Mouse (Mus musculus) ovary, postnatal 14 days (tissue): ENCODE measurements around the gene Stx1a.
A peak's percentile ranks its signal among the peaks of the same experiment; 100 is the strongest.

Source experiments
- DNase-seq: peaks from one replicate; pipeline ENCODE4 v3.0.0; 2022; ENCODE audit warnings: low spot score

Stx1a gene

DNA sequence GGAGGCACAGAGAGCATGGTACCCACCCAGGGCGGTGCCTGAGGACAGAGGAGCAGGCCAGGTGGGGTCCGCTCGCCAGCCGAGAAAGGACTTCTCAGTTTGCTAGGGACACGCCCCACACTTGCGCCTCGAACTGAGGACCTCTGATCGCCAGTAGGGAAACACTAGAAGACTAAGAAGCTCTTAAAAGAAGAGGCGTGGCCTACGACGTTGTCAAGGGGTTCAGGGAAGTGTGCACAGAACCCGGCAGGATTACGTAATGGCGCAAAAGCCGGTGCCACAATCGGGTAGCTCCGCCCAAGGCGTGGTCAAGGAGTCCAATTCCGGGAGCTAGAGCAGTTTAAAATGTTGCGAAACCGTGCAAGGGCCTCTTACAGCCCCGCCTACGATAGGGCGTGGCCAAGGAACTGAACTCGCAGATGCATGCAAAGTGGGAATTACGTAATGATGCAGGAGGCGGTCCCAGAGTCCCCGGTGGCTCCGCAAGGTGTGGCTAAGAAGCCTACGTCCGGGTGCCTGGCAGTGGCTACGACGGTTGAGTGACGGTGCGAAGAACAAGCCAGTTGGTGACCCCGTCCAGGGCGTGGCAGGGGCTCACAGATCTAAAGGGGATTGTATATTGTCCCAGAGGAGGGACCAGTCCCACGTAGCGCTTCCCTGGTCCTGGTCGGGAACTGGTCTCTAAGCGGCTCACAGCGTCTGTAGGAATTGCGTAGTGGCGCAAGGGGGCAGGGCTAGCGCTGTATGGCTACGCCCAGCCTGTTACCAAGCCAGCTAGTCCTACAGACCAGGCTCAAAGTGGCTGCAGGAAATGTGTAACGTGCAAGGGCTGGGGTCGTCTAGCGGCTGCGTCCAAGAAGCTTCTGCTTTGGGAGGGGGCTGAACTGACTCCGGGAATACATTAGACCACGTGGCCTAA lies 14.4 kb upstream of the Stx1a start, which contains the start of gene Abhd11:
Abhd11 (plus strand) TSS at position 482 of the 919 bp plus-strand sequence.
- DNase-seq, result peak; percentile 89

GRCm38 (mm10) chr5:135009590-135010319 lies 13.5 kb upstream of the Stx1a start:
- peak; percentile 80 for DNase-seq

- DNase-seq, result no peak
Measured at GRCm38 (mm10) chr5:135010320-135010709, 13.0 kb upstream of the Stx1a start.

- DNase-seq, result no peak
Measured at GRCm38 (mm10) chr5:135010841-135011743, 12.2 kb upstream of the Stx1a start.

GRCm38 (mm10) chr5:135011809-135012613 lies 11.3 kb upstream of the Stx1a start:
- DNase-seq, result no peak

GRCm38 (mm10) chr5:135012671-135013441 lies 10.4 kb upstream of the Stx1a start:
- peak; percentile 77 for DNase-seq

- DNase-seq, result peak; percentile 82
Measured at GRCm38 (mm10) chr5:135015497-135015896, 7.8 kb upstream of the Stx1a start.

- DNase-seq, result no peak
Measured at GRCm38 (mm10) chr5:135016224-135016759, 7.0 kb upstream of the Stx1a start.

DNA sequence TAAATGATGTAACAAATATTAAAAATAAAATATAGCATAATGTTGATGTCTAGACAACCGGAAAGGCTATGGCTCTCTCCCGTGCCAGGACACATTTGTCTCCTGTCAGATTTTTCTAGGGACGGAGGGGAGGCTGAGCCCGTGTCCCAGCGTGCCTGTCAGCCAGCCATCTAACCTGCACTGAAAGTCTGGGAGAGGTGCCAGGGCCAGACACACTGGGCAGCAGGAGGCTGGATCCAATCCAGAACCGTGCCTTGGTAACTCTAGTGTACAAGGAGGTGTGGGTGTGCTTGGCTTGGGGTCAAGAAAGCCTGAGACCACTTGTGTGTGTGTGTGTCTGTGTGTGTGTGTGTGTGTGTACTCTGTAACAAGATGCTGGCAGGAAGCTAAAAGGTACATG lies 1.5 kb upstream of the Stx1a start:
- peak; percentile 59 for DNase-seq

- no peak for DNase-seq
Measured at GRCm38 (mm10) chr5:135024665-135025224, 1.5 kb downstream of the Stx1a start.

DNA sequence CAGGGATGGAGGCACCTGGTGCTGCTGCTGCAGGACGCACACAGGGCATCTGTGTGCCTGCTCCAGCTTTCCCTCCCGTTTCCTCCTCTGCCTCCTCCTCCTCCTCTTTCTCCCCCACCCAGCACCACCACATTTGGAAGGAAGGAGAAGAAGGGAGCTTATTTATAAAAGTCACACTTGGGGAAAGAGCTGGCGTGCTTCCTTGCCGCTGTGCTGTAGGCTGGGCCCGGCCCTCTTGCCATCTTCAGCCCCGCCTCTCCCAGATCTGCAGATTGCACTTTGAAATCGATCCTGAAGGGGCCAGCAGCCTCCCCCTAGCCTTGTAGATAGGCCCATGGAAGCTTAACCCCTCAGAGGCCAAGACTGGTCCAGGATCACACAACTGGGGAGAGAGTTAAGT lies 2.6 kb downstream of the Stx1a start:
- DNase-seq, result no peak

- no peak for DNase-seq
Measured at GRCm38 (mm10) chr5:135029007-135029854, 5.9 kb downstream of the Stx1a start.

DNA sequence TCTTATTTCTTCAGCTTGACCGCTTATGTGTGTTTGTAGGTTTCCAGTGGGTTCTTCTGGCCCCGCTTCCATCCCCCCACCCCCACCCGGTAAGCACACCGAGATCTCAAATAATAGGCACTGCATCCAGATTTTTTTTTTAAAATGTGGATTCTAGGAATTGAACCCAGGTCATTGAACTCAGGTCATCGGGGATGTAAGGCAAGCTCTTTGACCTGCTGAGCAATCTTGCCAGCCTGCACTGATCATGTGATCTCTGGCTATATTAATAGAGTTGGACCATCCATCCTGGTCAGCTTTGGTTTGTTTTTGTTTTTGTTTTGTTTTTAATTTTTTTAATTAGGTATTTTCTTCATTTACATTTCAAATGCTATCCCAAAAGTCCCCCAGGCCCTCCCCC lies 9.3 kb downstream of the Stx1a start:
- no peak for DNase-seq

GRCm38 (mm10) chr5:135034593-135034992 lies 11.3 kb downstream of the Stx1a start:
- DNase-seq, result no peak

DNA sequence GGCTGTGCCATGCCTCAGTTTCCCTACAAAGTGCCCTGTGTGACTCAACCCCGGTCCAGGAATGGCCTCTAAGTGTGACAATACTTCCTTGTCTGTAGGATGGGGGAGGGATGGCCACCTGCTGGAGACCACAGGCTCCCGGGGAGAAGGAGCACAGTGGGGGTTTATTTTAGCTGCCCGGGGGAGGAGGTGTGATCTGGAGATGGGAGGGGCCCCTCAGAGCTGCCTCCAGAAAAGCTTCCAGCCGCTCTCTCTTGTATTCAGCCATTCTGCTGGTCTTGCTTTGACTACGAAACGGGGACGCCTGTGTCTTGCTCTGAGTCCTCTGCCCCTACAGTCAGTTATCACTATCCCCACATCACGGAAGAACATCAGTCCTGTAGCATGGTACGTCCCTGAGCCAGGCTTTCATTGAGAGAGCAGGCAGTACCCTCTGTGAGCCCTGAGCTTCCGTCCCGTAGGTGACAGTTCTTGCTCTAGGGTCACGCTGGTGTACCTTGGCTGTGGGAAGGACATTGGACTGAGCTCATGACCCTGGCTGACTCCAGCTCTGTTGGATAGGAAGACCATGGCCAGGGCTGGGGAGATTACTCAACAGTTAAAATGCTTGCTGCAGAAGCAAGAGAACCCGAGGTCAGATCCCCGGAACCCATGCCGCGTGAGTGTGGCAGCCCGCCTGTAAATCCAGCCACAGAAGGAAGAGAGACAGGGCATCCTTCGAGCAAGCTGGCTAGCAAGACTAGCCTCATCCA lies 12.5 kb downstream of the Stx1a start:
- DNase-seq, result no peak

DNA sequence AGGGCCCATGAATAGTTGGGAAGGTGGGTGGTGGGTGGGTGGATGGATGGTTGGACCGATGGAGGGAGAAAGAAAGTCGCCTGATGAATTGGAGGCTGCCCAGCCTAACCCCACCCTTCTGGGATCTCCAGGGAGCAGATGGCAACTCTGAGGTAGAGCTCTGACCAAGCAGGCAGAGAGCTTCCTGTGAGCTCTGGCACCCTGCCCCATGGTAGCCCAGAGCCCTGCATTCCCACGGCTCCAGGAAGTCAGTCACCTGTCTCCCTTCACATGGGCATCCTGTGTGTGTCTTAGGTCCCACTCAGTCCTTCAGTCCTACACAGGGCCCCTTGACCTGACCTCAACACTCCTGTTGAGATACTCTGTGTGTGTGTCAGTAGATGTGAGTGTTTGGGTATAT lies 14.7 kb downstream of the Stx1a start:
- no peak for DNase-seq

DNA sequence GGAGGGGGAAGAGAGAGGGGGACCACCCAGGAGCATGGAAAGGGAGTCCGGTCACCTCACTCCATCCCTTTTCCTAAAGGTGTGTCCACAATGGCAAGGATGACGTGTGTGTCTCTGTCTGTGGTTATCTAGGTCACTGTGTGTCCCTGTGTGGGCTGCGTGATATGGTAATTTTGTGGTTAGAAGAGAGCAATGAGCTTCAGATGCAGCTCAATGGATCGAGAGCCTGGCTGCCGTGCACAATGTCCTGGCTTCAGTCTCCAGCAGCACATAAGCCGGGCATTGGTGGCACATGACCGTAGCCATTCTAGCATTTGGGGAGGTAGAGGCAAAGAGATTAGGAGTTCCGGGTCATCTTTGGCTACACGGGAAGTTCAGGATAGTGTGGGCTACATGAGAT lies 16.3 kb downstream of the Stx1a start:
- no peak for DNase-seq

DNA sequence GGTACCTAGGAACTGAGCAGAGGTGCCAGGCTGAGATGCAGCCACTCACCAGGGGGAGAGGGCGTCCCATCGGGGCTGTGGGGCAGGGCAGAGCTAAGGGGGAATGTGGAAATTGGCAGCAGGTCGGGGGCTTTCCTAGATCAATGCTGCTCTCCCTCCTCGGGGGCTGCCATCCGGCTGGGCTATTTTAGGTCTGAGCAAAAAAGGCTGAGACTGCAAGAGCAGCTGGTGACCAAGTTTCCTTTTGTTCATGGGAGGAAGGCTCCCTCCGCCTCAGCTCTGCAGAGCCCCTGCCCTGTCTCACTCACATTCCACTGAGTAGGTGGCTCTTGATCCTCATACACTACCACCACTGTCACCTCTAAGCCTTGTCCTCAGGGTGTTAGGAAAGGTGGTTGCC lies 16.8 kb downstream of the Stx1a start:
- DNase-seq, result no peak
